Mouse (Mus musculus) lung, embryonic 14.5 days (tissue): ENCODE results near the gene 1700001K19Rik. TPM values are rescaled to one million over a fixed set of nuclear protein-coding genes. Genes with fewer than 3 reads are reported as not detected.

ENCODE experiments used
- ATAC-seq: fragments of 200-750 bp; cut with Nextera tagmentation; 2 replicates; pipeline ENCODE4 v1.8.0; 2017; ENCODE audit warnings: mild to moderate bottlenecking, moderate TSS enrichment, moderate library complexity; ENCODE audit not compliant: insufficient read depth
- DNase-seq: peaks from one replicate; pipeline ENCODE4 v3.0.0-alpha.2; 2015
- H3K27ac ChIP-seq: fragments of 300-500 bp; sonication (generic); 2 replicates; pipeline ENCODE4 v1.5.1; 2014; ENCODE audit warnings: low read depth, mild to moderate bottlenecking, moderate library complexity
- H3K27me3 ChIP-seq: fragments of 300-500 bp; sonication (generic); 2 replicates; pipeline ENCODE4 v1.6.1; 2014; ENCODE audit warnings: low read length, control low read depth; ENCODE audit not compliant: insufficient read depth
- H3K36me3 ChIP-seq: fragments of 300-500 bp; sonication (generic); 2 replicates; pipeline ENCODE4 v1.6.1; 2014; ENCODE audit warnings: control low read depth; ENCODE audit not compliant: insufficient read depth
- H3K4me1 ChIP-seq: fragments of 300-500 bp; sonication (generic); 2 replicates; pipeline ENCODE4 v1.6.1; 2014; ENCODE audit warnings: antibody characterized with exemption, control low read depth; ENCODE audit not compliant: insufficient read depth
- H3K4me2 ChIP-seq: fragments of 300-500 bp; sonication (generic); 2 replicates; pipeline ENCODE4 v1.6.1; 2014; ENCODE audit warnings: mild to moderate bottlenecking
- H3K4me3 ChIP-seq: fragments of 300-500 bp; sonication (generic); 2 replicates; pipeline ENCODE4 v1.5.1; 2014; ENCODE audit warnings: low read depth, low read length
- H3K9ac ChIP-seq: fragments of 300-500 bp; sonication (generic); 2 replicates; pipeline ENCODE4 v1.6.1; 2014
- H3K9me3 ChIP-seq: fragments of 300-500 bp; sonication (generic); 2 replicates; pipeline ENCODE4 v1.6.1; 2016; ENCODE audit warnings: low read depth, low read length, control low read depth
- CTCF ChIP-seq: IDR thresholded peaks from 2 replicates; pipeline ENCODE4 v1.5.1; 2016; ENCODE audit warnings: antibody characterized with exemption, low read depth
- WGBS: fragments of 180-500 bp; shearing (Covaris S2); extraction: QIAGEN DNeasy Blood & Tissue Kit; methylation state at CpG from one replicate; pipeline ENCODE4 v1.1.7; 2014; 5-methylcytosine and 5-hydroxymethylcytosine counted together
- polyA plus RNA-seq: library from polyadenylated mRNA; unstranded; fragments of >200 nt; fragmentation: Nextera tagmentation; extraction: Ambion mirVana; gene quantifications from 2 replicates; pipeline ENCODE4 v1.2.1, GENCODE M21; 2014

Gene 1700001K19Rik
- polyA plus RNA-seq, 1 experiment from 2014 or later, result not detected

DNA sequence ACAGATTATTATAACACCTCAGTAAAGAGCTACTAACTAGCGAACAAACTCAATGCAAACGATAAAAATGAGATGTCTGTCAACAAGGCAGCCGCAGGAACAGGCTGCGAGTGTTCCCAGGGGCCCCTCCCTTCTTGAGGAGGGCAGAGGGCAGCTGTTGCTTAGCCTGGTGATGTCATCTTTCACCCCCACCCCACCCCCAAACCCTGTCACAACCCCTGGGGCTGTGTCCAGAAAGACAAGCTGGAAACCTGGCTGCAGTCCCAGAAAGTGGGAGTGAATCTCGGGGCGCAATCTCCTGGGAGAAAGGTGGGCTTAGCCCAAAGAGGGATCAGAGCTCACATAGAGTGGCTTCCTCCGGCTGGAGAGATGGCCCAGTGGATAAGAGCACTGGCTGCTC is 1.2 kb downstream of the 1700001K19Rik start:
- H3K4me2 ChIP-seq, result no peak overlapping the region
- no peaks in the 10 kb centered on the region for H3K27me3 ChIP-seq
- no peak overlapping the region for H3K4me3 ChIP-seq
- DNase-seq (peak; percentile 46), ATAC-seq (peak; percentile 62)
- H3K9ac ChIP-seq, result no peak overlapping the region
- no peaks in the 10 kb centered on the region for H3K36me3 ChIP-seq
- 25% methylated on average over 7 of the region's 7 CpGs for WGBS
- H3K27ac ChIP-seq, result no peak overlapping the region
- no peaks in the 10 kb centered on the region for H3K9me3 ChIP-seq
- H3K4me1 ChIP-seq, result no peaks in the 10 kb centered on the region
- TF ChIP-seq CTCF, result no peak

DNA sequence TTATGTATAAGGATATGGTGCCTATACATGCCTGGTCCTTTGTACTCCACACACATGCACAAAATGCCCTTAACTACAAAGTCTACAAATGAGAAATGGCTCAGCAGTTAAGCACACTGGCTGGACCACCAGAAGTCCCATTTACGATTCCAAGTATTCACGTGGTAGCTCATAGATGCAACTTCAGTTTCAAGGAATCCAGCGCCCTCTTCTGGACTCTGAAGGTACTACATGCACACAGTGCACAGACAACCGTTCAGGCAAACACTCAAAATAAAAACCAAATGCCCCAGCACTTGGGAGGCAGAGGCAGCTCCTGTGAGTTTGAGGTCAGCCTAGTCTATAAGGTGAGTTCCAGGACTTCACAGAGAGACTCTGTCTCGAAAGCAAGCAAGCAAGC is 8.2 kb downstream of the 1700001K19Rik start:
- H3K4me3 ChIP-seq, result no peak overlapping the region
- H3K9me3 ChIP-seq, result no peaks in the 10 kb centered on the region
- WGBS, result 49% methylated on average over 5 of the region's 5 CpGs
- no peak overlapping the region for H3K9ac ChIP-seq
- no peak for ATAC-seq
- H3K36me3 ChIP-seq, result peaks cover 8% of the 10 kb centered on the region; the same call in 1 of the 2 replicates
- H3K4me1 ChIP-seq, result no peaks in the 10 kb centered on the region
- no peaks in the 10 kb centered on the region for H3K27me3 ChIP-seq
- no peak overlapping the region for H3K27ac ChIP-seq
- TF ChIP-seq CTCF, result peak; percentile 65
- no peak overlapping the region for H3K4me2 ChIP-seq
- peak; percentile 64 for DNase-seq

DNA sequence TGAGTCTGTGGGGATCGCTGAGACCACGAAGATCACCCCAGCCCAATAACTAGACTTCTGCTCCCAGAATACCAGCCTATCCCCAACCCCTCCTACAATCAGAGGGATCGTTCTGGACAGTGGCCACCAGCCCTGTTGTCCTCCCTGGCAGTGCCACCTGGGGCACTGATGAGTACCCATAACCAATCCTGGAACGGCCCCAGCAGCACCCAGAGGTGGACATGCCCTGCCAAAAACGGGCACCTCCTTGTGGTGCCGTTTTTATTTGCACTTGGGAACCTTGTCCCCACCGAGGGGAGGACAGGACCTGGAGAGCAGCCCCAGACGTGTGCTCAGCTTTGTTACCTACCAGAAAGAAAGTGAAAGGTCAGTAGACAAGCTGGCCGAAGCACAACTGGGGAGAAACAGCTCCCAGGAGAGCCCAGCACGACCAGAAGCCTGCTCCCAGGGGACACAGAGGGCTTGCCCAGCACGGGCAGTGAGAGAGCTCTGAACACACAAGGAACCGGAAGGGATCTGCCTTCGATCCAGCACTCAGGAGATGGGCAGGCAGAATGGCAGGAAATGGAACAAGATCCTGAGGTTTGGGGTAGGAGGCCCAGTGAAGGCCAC is 14.8 kb downstream of the 1700001K19Rik start:
- ATAC-seq (no peak), DNase-seq (no peak)
- TF ChIP-seq CTCF, result 0 out of 2 replicates have a peak, but pooled peaks have one; percentile 16
- Histone ChIP-seq H3K4me3 (no peak overlapping the region), H3K9me3 (no peaks in the 10 kb centered on the region), H3K4me2 (no peak overlapping the region), H3K4me1 (no peaks in the 10 kb centered on the region), H3K27ac (no peak overlapping the region), H3K9ac (no peak overlapping the region), H3K36me3 (peaks cover 74% of the 10 kb centered on the region), H3K27me3 (no peaks in the 10 kb centered on the region)
- 86% methylated on average over 13 of the region's 13 CpGs for WGBS

DNA sequence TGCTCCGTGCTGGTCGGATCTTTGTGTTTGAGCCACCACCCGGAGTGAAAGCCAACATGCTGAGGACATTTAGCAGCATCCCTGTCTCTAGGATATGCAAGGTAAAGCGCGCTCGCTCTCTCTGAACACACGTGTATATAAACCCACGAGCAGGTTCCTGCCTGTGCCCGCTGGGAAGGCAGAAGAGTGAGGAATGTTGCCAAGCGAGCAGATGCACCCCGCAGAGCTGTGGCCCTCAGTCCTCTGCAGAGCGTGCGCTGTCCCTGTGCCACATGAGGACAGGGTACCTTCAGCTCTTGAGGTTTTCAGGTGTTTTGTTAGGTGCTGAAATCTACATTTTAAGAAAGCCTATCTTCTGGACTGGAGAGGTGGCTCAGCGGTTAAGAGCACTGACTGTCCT is 20.7 kb downstream of the 1700001K19Rik start:
- Histone ChIP-seq H3K4me3 (no peak overlapping the region), H3K27ac (no peak overlapping the region), H3K36me3 (peaks cover 99% of the 10 kb centered on the region), H3K4me1 (no peaks in the 10 kb centered on the region), H3K9me3 (no peaks in the 10 kb centered on the region), H3K4me2 (no peak overlapping the region), H3K9ac (no peak overlapping the region), H3K27me3 (no peaks in the 10 kb centered on the region)
- WGBS, result 94% methylated on average over 14 of the region's 14 CpGs
- TF ChIP-seq CTCF, result no peak
- ATAC-seq, result no peak
- no peak for DNase-seq

DNA sequence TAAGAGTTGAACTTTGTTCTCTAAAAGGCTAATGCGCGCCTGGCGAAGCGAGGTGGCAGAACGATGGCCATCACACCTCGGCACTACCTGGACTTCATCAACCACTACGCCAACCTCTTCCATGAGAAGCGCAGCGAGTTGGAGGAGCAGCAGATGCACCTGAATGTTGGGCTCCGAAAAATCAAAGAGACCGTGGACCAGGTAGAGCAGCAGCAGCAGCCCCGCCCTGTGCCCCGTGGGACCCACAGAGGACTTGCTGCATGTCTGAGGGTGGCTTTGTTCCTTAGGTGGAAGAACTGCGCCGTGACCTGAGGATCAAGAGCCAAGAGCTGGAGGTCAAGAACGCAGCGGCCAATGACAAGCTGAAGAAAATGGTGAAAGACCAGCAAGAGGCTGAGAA is 31.0 kb downstream of the 1700001K19Rik start:
- ATAC-seq (no peak), DNase-seq (no peak)
- WGBS, result 95% methylated on average over 17 of the region's 17 CpGs
- no peak for TF ChIP-seq CTCF
- Histone ChIP-seq H3K36me3 (peaks cover 96% of the 10 kb centered on the region), H3K27ac (no peak overlapping the region), H3K4me1 (no peaks in the 10 kb centered on the region), H3K9ac (no peak overlapping the region), H3K9me3 (no peaks in the 10 kb centered on the region), H3K4me2 (no peak overlapping the region), H3K4me3 (no peak overlapping the region), H3K27me3 (no peaks in the 10 kb centered on the region)

DNA sequence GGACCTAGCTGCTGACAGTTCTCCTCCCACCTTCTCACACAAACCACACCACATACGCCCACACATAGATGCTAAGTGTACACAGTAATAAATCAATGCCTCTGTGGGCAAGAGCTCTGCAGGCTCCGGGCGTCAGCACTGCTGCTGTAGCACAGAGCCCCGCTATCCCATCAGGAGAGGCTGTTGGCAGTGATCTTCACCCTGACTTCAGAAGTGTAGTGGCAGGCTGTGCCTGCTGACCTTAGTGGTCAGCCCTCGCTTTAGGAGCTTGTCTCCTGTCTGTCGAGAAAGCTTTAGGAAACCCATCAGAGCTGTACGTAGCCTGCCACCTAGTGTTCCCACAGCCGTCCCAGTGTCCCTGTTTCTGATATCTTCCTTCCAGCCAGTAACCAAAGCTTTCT is 32.2 kb downstream of the 1700001K19Rik start:
- DNase-seq (no peak), ATAC-seq (no peak)
- Histone ChIP-seq H3K4me3 (no peak overlapping the region), H3K9ac (no peak overlapping the region), H3K4me1 (no peaks in the 10 kb centered on the region), H3K27ac (no peak overlapping the region), H3K27me3 (no peaks in the 10 kb centered on the region), H3K4me2 (no peak overlapping the region), H3K36me3 (peaks cover 95% of the 10 kb centered on the region), H3K9me3 (no peaks in the 10 kb centered on the region)
- no peak for TF ChIP-seq CTCF
- WGBS, result 73% methylated on average over 8 of the region's 8 CpGs

DNA sequence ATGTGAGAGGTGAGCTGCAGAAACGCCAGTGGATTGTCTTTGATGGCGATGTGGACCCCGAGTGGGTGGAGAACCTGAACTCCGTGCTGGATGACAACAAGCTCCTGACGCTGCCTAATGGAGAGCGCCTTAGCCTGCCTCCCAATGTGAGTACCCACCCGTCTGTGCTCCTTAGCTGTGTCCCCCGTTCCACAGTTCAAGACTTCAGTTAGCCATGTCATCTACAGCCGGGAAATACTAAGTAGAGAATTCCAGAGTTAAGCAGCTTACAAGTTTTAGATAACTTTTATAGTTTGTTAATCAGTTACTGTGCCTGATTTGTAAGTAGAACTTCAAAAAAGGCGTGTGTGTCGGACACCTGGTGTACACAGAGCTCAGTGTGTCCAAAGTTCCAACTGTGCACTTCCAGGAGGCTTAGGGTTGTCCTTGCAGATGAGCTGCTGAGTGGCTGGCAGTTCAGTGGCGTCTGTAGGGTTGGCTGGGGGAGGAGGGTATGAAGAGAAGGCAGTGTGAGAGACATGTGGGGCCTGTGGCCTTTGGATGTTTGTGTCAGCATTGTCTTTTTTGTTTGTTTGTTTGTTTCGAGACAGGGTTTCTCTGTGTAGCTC is 44.8 kb downstream of the 1700001K19Rik start:
- whole genome bisulfite sequencing, result 89% methylated on average over 13 of the region's 13 CpGs
- Histone ChIP-seq H3K4me3 (no peak overlapping the region), H3K4me2 (no peak overlapping the region), H3K9me3 (no peaks in the 10 kb centered on the region), H3K36me3 (peaks cover 100% of the 10 kb centered on the region), H3K4me1 (no peaks in the 10 kb centered on the region), H3K27ac (no peak overlapping the region), H3K9ac (no peak overlapping the region), H3K27me3 (no peaks in the 10 kb centered on the region)
- ATAC-seq (no peak), DNase-seq (no peak)
- TF ChIP-seq CTCF, result no peak
